12 mouse cellular contexts compared by ENCODE assay signal in the genomic region with DNA sequence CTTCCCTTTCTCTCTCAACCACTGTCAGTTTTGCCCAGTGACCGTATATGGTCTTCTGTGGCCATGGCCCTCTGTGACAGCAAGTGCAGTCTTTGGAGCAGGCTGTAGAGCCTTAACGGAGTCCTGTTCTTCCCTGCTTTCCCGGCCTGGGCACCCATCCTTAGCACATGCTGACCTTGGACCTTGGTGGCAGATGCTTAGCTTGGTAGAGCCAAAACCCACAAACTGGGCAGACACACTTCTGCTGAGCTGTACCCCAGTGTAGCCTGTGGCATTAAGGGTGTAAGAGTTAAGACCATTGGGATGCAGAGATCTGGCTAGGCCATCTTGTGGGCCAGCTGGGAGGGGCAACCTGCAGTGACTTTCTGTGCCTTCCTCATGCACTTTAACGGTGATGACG. TPM values are rescaled to one million over a fixed set of nuclear protein-coding genes. Genes with fewer than 3 reads are reported as not detected.
A peak's percentile ranks its signal among the peaks of the same experiment; 100 is the strongest.
DNase-seq lines count a peak whose midpoint lies in the region; ATAC-seq and TF ChIP-seq lines count a peak whose summit lies in the region.
"Had no signal": no experiment of that assay in that cellular context is flagged by ENCODE, and none has a peak within 500 bp of the region (broad histone marks: within the 10 kb centered on the region; RNA-seq: fewer than 3 reads in every experiment).

No protein-coding gene starts in this region.

- no peak for TF ChIP-seq CTCF in liver, adult 2 months (IDR thresholded peaks at IDR 0.05; ENCODE audit: low read depth, low read length)

- 85% methylated on average over 5 of the region's 5 CpGs for WGBS in forebrain, embryonic 15.5 days
- 91% methylated on average over 5 of the region's 5 CpGs for WGBS in forebrain, embryonic 10.5 days
- WGBS in liver, adult 2 months = 54% methylated on average over 5 of the region's 5 CpGs
- 91% methylated on average over 5 of the region's 5 CpGs for WGBS in neural tube, embryonic 13.5 days

- no peak for DNase-seq in forebrain, embryonic 10.5 days (ENCODE audit: extremely low spot score, low spot score)
- DNase-seq in liver, adult 2 months (ENCODE audit: extremely low read depth, low read depth, low spot score) = peak; percentile 68
- no peak for DNase-seq in liver
- DNase-seq in frontal cortex, postnatal 25 days (ENCODE audit: low spot score in 2 of 2) = no peak
- no peak for DNase-seq in cerebellum, adult 18-20 months
- DNase-seq: adrenal gland, postnatal 36 days; B cell, adult 2 months; lung, adult 18-20 months had no signal

- H3K4me1 ChIP-seq in forebrain, embryonic 15.5 days = peaks cover 10% of the 10 kb centered on the region
- H3K4me1 ChIP-seq in forebrain, embryonic 10.5 days = no peaks in the 10 kb centered on the region
- peaks cover 11% of the 10 kb centered on the region for H3K4me1 ChIP-seq in liver, adult 2 months (ENCODE audit: control insufficient read depth, insufficient read depth, low read length)
- no peaks in the 10 kb centered on the region for H3K4me1 ChIP-seq in neural tube, embryonic 13.5 days (replicated peaks)

- no peak overlapping the region for H3K4me2 ChIP-seq in forebrain, embryonic 15.5 days (replicated peaks)
- no peak overlapping the region for H3K4me2 ChIP-seq in neural tube, embryonic 13.5 days

- no peaks in the 10 kb centered on the region; the same call in 1 of the 2 replicates for H3K79me2 ChIP-seq in liver, adult 2 months (ENCODE audit: control insufficient read depth, insufficient read depth, low read length)

- peaks cover 88% of the 10 kb centered on the region for H3K36me3 ChIP-seq in forebrain, embryonic 15.5 days
- H3K36me3 ChIP-seq in forebrain, embryonic 10.5 days (replicated peaks) = peaks cover 99% of the 10 kb centered on the region
- peaks cover 19% of the 10 kb centered on the region for H3K36me3 ChIP-seq in liver, adult 2 months (ENCODE audit: control insufficient read depth, insufficient read depth, low read length)
- H3K36me3 ChIP-seq in neural tube, embryonic 13.5 days = peaks cover 97% of the 10 kb centered on the region

- H3K9me3 ChIP-seq in forebrain, embryonic 15.5 days = no peaks in the 10 kb centered on the region
- H3K9me3 ChIP-seq in forebrain, embryonic 10.5 days = no peaks in the 10 kb centered on the region
- no peaks in the 10 kb centered on the region for H3K9me3 ChIP-seq in neural tube, embryonic 13.5 days

- H3K4me3 ChIP-seq in forebrain, embryonic 15.5 days = no peak overlapping the region
- no peak overlapping the region for H3K4me3 ChIP-seq in forebrain, embryonic 10.5 days
- H3K4me3 ChIP-seq in liver, adult 2 months (ENCODE audit: insufficient read depth, low read depth, low read length) = no peak overlapping the region
- no peak overlapping the region for H3K4me3 ChIP-seq in neural tube, embryonic 13.5 days

- H3K27me3 ChIP-seq in forebrain, embryonic 15.5 days = no peaks in the 10 kb centered on the region
- no peaks in the 10 kb centered on the region for H3K27me3 ChIP-seq in forebrain, embryonic 10.5 days (ENCODE audit: poor library complexity, severe bottlenecking)
- H3K27me3 ChIP-seq in liver, adult 2 months (ENCODE audit: control insufficient read depth, insufficient read depth, low read length) = no peaks in the 10 kb centered on the region
- no peaks in the 10 kb centered on the region for H3K27me3 ChIP-seq in neural tube, embryonic 13.5 days

- H3K9ac ChIP-seq in forebrain, embryonic 15.5 days (replicated peaks) = no peak overlapping the region
- no peak overlapping the region for H3K9ac ChIP-seq in liver, adult 2 months (ENCODE audit: low read depth, low read length)
- 0 out of 2 replicates have a peak overlapping the region, but pooled peaks have one; percentile 17 for H3K9ac ChIP-seq in neural tube, embryonic 13.5 days

- peak overlapping the region; percentile 63; the same call in 1 of the 2 replicates for H3K27ac ChIP-seq in forebrain, embryonic 15.5 days (replicated peaks)
- no peak overlapping the region for H3K27ac ChIP-seq in forebrain, embryonic 10.5 days
- H3K27ac ChIP-seq in liver, adult 2 months (replicated peaks; ENCODE audit: insufficient read depth, low read depth, low read length) = peak overlapping the region; percentile 16; the same call in 1 of the 2 replicates
- no peak overlapping the region for H3K27ac ChIP-seq in neural tube, embryonic 13.5 days (replicated peaks)

- no peak for ATAC-seq in forebrain, embryonic 15.5 days (replicated peaks)
- peak; percentile 5; the same call in 1 of the 2 replicates for ATAC-seq in granulocyte monocyte progenitor cell, adult 5-6 weeks (replicated peaks; ENCODE audit: poor library complexity, severe bottlenecking)
- ATAC-seq in neural tube, embryonic 13.5 days (ENCODE audit: low read depth) = no peak

- TF ChIP-seq POLR2A in liver, adult 2 months (IDR thresholded peaks at IDR 0.05; ENCODE audit: extremely low read depth, insufficient read depth, low read length) = no peak

RNA-seq across cellular contexts. Expression of a gene that starts 18.8 kb away (rescaled TPM):
- 22.0 and 23.1 TPM in 2 replicates for polyA plus RNA-seq in forebrain, embryonic 15.5 days (2015; fragmentation: Nextera tagmentation; extraction: Ambion mirVana)
- 20.8 and 21.7 TPM in 2 replicates for polyA plus RNA-seq in forebrain, embryonic 10.5 days (2016; fragmentation: Nextera tagmentation; extraction: Ambion mirVana)
- 2.4 and 3.6 TPM in 2 replicates for total RNA-seq in liver, adult 2 months (2014; rRNA removed)
- polyA plus RNA-seq in liver, adult 2 months (2012; rRNA removed) = 13.0 and 14.8 TPM in 2 replicates
- total RNA-seq in granulocyte monocyte progenitor cell, adult 5-6 weeks (2014; fragmentation: Nextera tagmentation) = 41.6 and 52.6 TPM in 2 replicates
- 9.7 and 13.4 TPM in 2 replicates for total RNA-seq in granulocyte monocyte progenitor cell, adult 5-6 weeks (2017)
- polyA plus RNA-seq in neural tube, embryonic 13.5 days (2015; fragmentation: Nextera tagmentation; extraction: Ambion mirVana) = 16.4 and 19.5 TPM in 2 replicates

RNA-seq across cellular contexts. Expression of a gene that starts 24.2 kb away (rescaled TPM):
- 60.2 and 62.6 TPM in 2 replicates for polyA plus RNA-seq in forebrain, embryonic 15.5 days (2015; fragmentation: Nextera tagmentation; extraction: Ambion mirVana)
- 110 and 118 TPM in 2 replicates for polyA plus RNA-seq in forebrain, embryonic 10.5 days (2016; fragmentation: Nextera tagmentation; extraction: Ambion mirVana)
- 6.7 and 8.6 TPM in 2 replicates for total RNA-seq in liver, adult 2 months (2014; rRNA removed)
- 12.7 and 17.8 TPM in 2 replicates for polyA plus RNA-seq in liver, adult 2 months (2012; rRNA removed)
- 88.0 and 106 TPM in 2 replicates for total RNA-seq in granulocyte monocyte progenitor cell, adult 5-6 weeks (2014; fragmentation: Nextera tagmentation)
- total RNA-seq in granulocyte monocyte progenitor cell, adult 5-6 weeks (2017) = 13.8 and 18.3 TPM in 2 replicates
- 67.5 and 71.0 TPM in 2 replicates for polyA plus RNA-seq in neural tube, embryonic 13.5 days (2015; fragmentation: Nextera tagmentation; extraction: Ambion mirVana)

RNA-seq across cellular contexts. Expression of a gene that starts 24.6 kb away (rescaled TPM):
- polyA plus RNA-seq in forebrain, embryonic 15.5 days (2015; fragmentation: Nextera tagmentation; extraction: Ambion mirVana) = 140 and 154 TPM in 2 replicates
- polyA plus RNA-seq in forebrain, embryonic 10.5 days (2016; fragmentation: Nextera tagmentation; extraction: Ambion mirVana) = 196 and 197 TPM in 2 replicates
- 16.0 and 17.4 TPM in 2 replicates for total RNA-seq in liver, adult 2 months (2014; rRNA removed)
- polyA plus RNA-seq in liver, adult 2 months (2012; rRNA removed) = 29.4 and 42.2 TPM in 2 replicates
- 99.1 and 108 TPM in 2 replicates for total RNA-seq in granulocyte monocyte progenitor cell, adult 5-6 weeks (2014; fragmentation: Nextera tagmentation)
- total RNA-seq in granulocyte monocyte progenitor cell, adult 5-6 weeks (2017) = 33.0 and 33.7 TPM in 2 replicates
- polyA plus RNA-seq in neural tube, embryonic 13.5 days (2015; fragmentation: Nextera tagmentation; extraction: Ambion mirVana) = 128 and 137 TPM in 2 replicates

RNA-seq across cellular contexts. Expression of a gene that starts 31.2 kb away (rescaled TPM):
- polyA plus RNA-seq in forebrain, embryonic 15.5 days (2015; fragmentation: Nextera tagmentation; extraction: Ambion mirVana) = 0.10 TPM in 2 replicates
- 0.09 TPM in 2 replicates for polyA plus RNA-seq in forebrain, embryonic 10.5 days (2016; fragmentation: Nextera tagmentation; extraction: Ambion mirVana)
- 0.13 and 0.18 TPM in 2 replicates for total RNA-seq in liver, adult 2 months (2014; rRNA removed)
- polyA plus RNA-seq in liver, adult 2 months (2012; rRNA removed) = 0.09 and 0.21 TPM in 2 replicates
- not detected in 2 replicates for total RNA-seq in granulocyte monocyte progenitor cell, adult 5-6 weeks (2014; fragmentation: Nextera tagmentation)
- 0.15 TPM in 1 of 2 replicates, not detected in the other for total RNA-seq in granulocyte monocyte progenitor cell, adult 5-6 weeks (2017)
- polyA plus RNA-seq in neural tube, embryonic 13.5 days (2015; fragmentation: Nextera tagmentation; extraction: Ambion mirVana) = 0.11 TPM in 1 of 2 replicates, not detected in the other
- polyA plus RNA-seq: inflammation-experienced regulatory T-cells, adult 6 months had no signal

RNA-seq across cellular contexts. Expression of a gene that starts 31.8 kb away (rescaled TPM):
- polyA plus RNA-seq in forebrain, embryonic 15.5 days (2015; fragmentation: Nextera tagmentation; extraction: Ambion mirVana) = 98.9 and 103 TPM in 2 replicates
- polyA plus RNA-seq in forebrain, embryonic 10.5 days (2016; fragmentation: Nextera tagmentation; extraction: Ambion mirVana) = 58.2 and 58.7 TPM in 2 replicates
- 22.3 and 35.2 TPM in 2 replicates for total RNA-seq in liver, adult 2 months (2014; rRNA removed)
- 38.1 and 49.2 TPM in 2 replicates for polyA plus RNA-seq in liver, adult 2 months (2012; rRNA removed)
- 43.2 and 47.8 TPM in 2 replicates for total RNA-seq in granulocyte monocyte progenitor cell, adult 5-6 weeks (2014; fragmentation: Nextera tagmentation)
- total RNA-seq in granulocyte monocyte progenitor cell, adult 5-6 weeks (2017) = 34.5 and 42.2 TPM in 2 replicates
- 106 and 114 TPM in 2 replicates for polyA plus RNA-seq in neural tube, embryonic 13.5 days (2015; fragmentation: Nextera tagmentation; extraction: Ambion mirVana)

Comparison
In these comparisons a context has a peak if more than half of its experiments do, and no peak if none do; other contexts are left out.
1. H3K27ac ChIP-seq: peak in forebrain, embryonic 15.5 days (single experiment) and liver, adult 2 months (single experiment); none in forebrain, embryonic 10.5 days (single experiment) and neural tube, embryonic 13.5 days (single experiment).